Mouse (Mus musculus): Measurements from ENCODE around the gene Lmf2. TPM values are rescaled to one million over a fixed set of nuclear protein-coding genes. Genes with fewer than 3 reads are reported as not detected.

Gene Lmf2
- 12.8 and 13.5 TPM in 2 replicates for polyA plus RNA-seq (2012; rRNA removed)

DNA sequence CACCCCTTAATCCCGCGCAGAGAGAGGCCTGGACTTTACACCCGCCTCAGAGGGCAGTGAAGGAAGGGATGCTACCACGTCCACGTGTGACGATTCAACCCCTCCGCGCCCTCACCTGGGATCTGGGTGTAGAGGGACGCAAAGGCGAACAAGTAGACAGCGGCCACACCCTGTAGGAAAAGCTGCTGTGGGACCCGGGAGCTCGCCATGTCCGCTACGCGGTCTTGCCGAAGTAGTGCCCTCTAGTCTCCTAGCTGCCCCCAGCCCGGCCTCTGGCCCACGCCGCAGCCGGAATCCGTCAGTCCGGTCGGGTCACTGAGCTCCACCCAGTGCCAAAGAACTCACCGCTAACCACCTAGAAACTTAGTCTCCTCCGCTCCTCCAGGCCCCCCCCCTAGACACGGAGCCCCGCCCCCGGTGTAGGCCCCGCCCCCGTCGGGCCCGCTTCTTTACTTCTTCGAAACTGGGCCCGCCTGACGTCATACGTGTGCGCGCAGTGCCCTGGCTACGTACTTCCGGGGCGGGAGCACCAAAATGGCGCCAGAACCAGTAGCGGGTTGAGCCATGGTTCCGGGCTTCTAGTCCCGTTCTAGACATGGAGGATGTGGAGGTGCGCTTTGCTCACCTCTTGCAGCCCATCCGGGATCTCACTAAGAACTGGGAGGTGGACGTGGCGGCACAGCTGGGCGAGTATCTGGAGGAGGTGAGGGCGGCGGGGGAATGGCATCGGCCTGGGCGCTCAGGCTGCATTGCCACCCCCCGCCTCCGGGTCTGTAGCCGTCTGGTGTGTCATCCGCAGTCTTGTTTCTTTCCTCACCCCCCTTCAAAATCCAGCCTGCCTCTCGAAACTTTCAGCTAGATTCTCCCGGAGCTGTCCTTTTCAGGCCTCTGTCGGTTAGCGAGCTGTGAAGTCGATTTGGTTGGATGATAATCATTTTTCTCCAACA, at the start of gene Lmf2, which contains the start of gene Ncaph2:
TSS of gene Lmf2 (minus strand) at position 419 of the 947 bp plus-strand sequence.
TSS of gene Ncaph2 (plus strand) at position 479 of the 947 bp plus-strand sequence.
- TF ChIP-seq CTCF (IDR thresholded peaks at IDR 0.05; ENCODE audit: extremely low read depth, insufficient read depth, low read length) = no peak
- TF ChIP-seq POLR2A (IDR thresholded peaks at IDR 0.05; ENCODE audit: extremely low read depth, insufficient read depth, low read length) = peak; percentile 72
- Histone ChIP-seq H3K4me3 (ENCODE audit: insufficient read depth, low read length) (peak within 1 kb of the TSS; percentile 68), H3K4me1 (ENCODE audit: control insufficient read depth, insufficient read depth, low read length) (no peaks in the 10 kb centered on the region; the same call in 1 of the 2 replicates), H3K27ac (ENCODE audit: insufficient read depth, low read length) (peak within 1 kb of the TSS; percentile 61; the same call in 1 of the 2 replicates)

DNA sequence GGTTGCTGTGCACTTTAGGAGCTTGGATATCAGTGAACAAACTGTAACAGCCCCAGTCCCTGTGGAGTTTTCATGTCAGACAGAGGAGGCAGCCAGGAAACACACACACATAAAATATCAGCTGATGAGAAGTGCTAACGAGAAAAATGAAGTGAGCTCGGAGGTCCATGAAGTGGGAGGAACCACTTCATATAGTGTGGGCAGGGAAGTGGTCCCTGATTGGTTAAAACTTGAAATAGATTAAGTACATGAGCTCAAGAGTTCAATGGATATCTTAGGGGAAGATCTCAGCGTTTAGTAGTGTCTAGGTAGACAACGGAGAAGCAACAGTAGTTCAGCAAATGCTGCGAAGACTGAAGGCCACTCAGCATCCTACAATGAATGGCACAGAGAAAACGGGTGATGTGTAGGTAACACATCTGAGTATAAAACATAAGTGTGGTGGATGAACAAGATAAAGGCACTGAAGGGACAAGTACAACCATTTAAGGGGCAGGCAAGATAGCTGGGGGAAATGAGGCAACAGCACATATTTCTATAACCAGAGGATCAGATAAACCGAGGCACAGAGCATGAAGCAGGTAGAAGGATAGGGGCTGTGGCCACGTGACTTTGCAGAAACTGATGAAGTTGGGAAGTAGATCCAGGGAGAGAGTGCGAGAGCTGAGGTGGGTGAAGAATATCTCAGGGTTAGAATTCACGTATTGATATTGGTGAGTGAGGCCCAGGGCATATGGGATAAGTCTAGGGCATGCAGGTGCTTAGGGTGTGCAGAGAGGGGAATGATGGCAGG, 49.6 kb upstream of the Lmf2 start:
- H3K4me3 ChIP-seq (ENCODE audit: insufficient read depth, low read length) = no peak overlapping the region
- TF ChIP-seq POLR2A (IDR thresholded peaks at IDR 0.05; ENCODE audit: extremely low read depth, insufficient read depth, low read length) = no peak
- TF ChIP-seq CTCF (IDR thresholded peaks at IDR 0.05; ENCODE audit: extremely low read depth, insufficient read depth, low read length) = no peak
- H3K4me1 ChIP-seq (ENCODE audit: control insufficient read depth, insufficient read depth, low read length) = no peaks in the 10 kb centered on the region
- H3K27ac ChIP-seq (ENCODE audit: insufficient read depth, low read length) = no peak overlapping the region

DNA sequence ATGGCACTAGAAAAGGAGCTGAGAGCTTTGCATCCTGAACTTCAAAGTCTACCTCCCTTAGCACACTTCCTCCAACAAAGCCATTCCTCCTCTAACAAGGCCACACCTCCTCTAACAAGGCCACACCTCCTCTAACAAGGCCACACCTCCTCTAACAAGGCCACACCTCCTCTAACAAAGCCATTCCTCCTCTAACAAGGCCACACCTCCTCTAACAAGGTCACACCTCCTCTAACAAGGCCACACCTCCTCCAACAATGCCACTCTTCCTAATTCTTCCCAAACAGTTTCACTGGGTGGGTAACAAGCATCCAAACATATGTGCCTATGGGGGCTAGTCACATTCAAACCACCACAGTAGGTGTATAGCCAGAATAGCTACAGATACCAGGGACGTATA, 47.0 kb upstream of the Lmf2 start:
- Histone ChIP-seq H3K4me1 (ENCODE audit: control insufficient read depth, insufficient read depth, low read length) (no peaks in the 10 kb centered on the region), H3K4me3 (ENCODE audit: insufficient read depth, low read length) (no peak overlapping the region), H3K27ac (ENCODE audit: insufficient read depth, low read length) (no peak overlapping the region)
- TF ChIP-seq POLR2A (IDR thresholded peaks at IDR 0.05; ENCODE audit: extremely low read depth, insufficient read depth, low read length) = no peak

GRCm38 (mm10) chr15:89399716-89400115, 44.3 kb upstream of the Lmf2 start:
- H3K4me1 ChIP-seq (ENCODE audit: control insufficient read depth, insufficient read depth, low read length) = no peaks in the 10 kb centered on the region
- no peak overlapping the region for H3K27ac ChIP-seq (ENCODE audit: insufficient read depth, low read length)
- H3K4me3 ChIP-seq (ENCODE audit: insufficient read depth, low read length) = no peak overlapping the region
- TF ChIP-seq CTCF (IDR thresholded peaks at IDR 0.05; ENCODE audit: extremely low read depth, insufficient read depth, low read length) = no peak

GRCm38 (mm10) chr15:89398146-89398545, 42.7 kb upstream of the Lmf2 start:
- no peak for TF ChIP-seq POLR2A (IDR thresholded peaks at IDR 0.05; ENCODE audit: extremely low read depth, insufficient read depth, low read length)
- TF ChIP-seq CTCF (IDR thresholded peaks at IDR 0.05; ENCODE audit: extremely low read depth, insufficient read depth, low read length) = no peak
- H3K4me1 ChIP-seq (ENCODE audit: control insufficient read depth, insufficient read depth, low read length) = no peaks in the 10 kb centered on the region
- H3K27ac ChIP-seq (ENCODE audit: insufficient read depth, low read length) = no peak overlapping the region
- no peak overlapping the region for H3K4me3 ChIP-seq (ENCODE audit: insufficient read depth, low read length)

DNA sequence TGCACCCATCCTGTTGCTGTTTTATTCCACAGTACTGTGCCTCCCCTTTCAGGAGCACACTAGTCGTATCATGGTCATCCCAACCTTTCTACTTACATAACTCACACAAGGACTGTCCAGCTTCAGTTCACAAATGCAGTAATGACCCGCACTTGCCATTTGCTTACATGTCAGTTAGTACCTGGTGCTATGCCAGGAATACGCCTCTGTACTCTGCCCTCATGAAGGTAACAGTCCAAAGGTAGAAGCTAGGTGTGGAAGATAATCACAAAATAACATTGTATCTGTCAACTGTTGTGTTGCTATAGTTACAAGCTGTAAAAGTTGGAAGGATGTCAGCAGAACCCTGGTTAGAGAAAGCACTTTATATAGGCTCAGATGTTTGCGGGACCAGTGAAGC, 41.4 kb upstream of the Lmf2 start:
- Histone ChIP-seq H3K4me1 (ENCODE audit: control insufficient read depth, insufficient read depth, low read length) (no peaks in the 10 kb centered on the region), H3K27ac (ENCODE audit: insufficient read depth, low read length) (no peak overlapping the region), H3K4me3 (ENCODE audit: insufficient read depth, low read length) (no peak overlapping the region)
- no peak for TF ChIP-seq CTCF (IDR thresholded peaks at IDR 0.05; ENCODE audit: extremely low read depth, insufficient read depth, low read length)
- no peak for TF ChIP-seq POLR2A (IDR thresholded peaks at IDR 0.05; ENCODE audit: extremely low read depth, insufficient read depth, low read length)

GRCm38 (mm10) chr15:89390081-89390480, 34.6 kb upstream of the Lmf2 start:
- TF ChIP-seq CTCF (IDR thresholded peaks at IDR 0.05; ENCODE audit: extremely low read depth, insufficient read depth, low read length) = no peak
- TF ChIP-seq POLR2A (IDR thresholded peaks at IDR 0.05; ENCODE audit: extremely low read depth, insufficient read depth, low read length) = no peak

GRCm38 (mm10) chr15:89387127-89387526, 31.7 kb upstream of the Lmf2 start:
- Histone ChIP-seq H3K27ac (ENCODE audit: insufficient read depth, low read length) (no peak overlapping the region), H3K4me1 (ENCODE audit: control insufficient read depth, insufficient read depth, low read length) (no peaks in the 10 kb centered on the region), H3K4me3 (ENCODE audit: insufficient read depth, low read length) (no peak overlapping the region)
- TF ChIP-seq CTCF (IDR thresholded peaks at IDR 0.05; ENCODE audit: extremely low read depth, insufficient read depth, low read length) = no peak
- no peak for TF ChIP-seq POLR2A (IDR thresholded peaks at IDR 0.05; ENCODE audit: extremely low read depth, insufficient read depth, low read length)

More at GRCm38 (mm10) chr15:89390081-89390480, 34.6 kb upstream of the Lmf2 start:
- Histone ChIP-seq H3K27ac (ENCODE audit: insufficient read depth, low read length) (no peak overlapping the region), H3K4me1 (ENCODE audit: control insufficient read depth, insufficient read depth, low read length) (no peaks in the 10 kb centered on the region), H3K4me3 (ENCODE audit: insufficient read depth, low read length) (no peak overlapping the region)

DNA sequence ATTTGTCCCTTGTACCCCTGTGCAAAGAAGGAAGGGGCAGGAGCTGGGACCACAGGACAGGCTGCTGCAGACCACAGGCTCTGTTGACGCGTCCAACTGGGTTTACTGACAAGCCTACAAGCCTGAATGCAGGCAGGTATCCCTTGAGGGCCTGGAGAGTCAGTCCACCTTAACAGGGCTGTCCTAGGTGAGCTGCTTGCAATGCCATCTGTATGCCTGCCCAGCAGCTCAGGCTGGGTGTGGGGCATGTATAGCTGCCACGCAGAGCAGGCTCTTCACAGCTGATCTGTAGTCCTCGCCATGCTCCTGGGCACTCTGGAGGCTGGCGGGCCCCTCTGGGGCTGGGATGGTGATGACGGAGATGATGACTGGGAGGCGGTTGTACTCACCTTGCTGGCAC, 29.2 kb upstream of the Lmf2 start, which contains the start of gene Klhdc7b:
TSS of gene Klhdc7b (plus strand) at position 301 of the 400 bp plus-strand sequence.
- Histone ChIP-seq H3K4me1 (ENCODE audit: control insufficient read depth, insufficient read depth, low read length) (no peaks in the 10 kb centered on the region), H3K4me3 (ENCODE audit: insufficient read depth, low read length) (no peak within 1 kb of the TSS), H3K27ac (ENCODE audit: insufficient read depth, low read length) (no peak within 1 kb of the TSS)
- TF ChIP-seq CTCF (IDR thresholded peaks at IDR 0.05; ENCODE audit: extremely low read depth, insufficient read depth, low read length) (no peak), POLR2A (IDR thresholded peaks at IDR 0.05; ENCODE audit: extremely low read depth, insufficient read depth, low read length) (no peak)

All from cortical plate, adult 2 months (tissue).